Mouse (Mus musculus) lung, embryonic 15.5 days (tissue): ENCODE measurements around the gene Emilin2. TPM values are rescaled to one million over a fixed set of nuclear protein-coding genes. Genes with fewer than 3 reads are reported as not detected.

Experiments used
- ATAC-seq: fragments of 200-750 bp; cut with Nextera tagmentation; 2 replicates; pipeline ENCODE4 v1.8.0; 2017; ENCODE audit warnings: moderate number of reproducible peaks, borderline replicate concordance; ENCODE audit not compliant: low FRiP score, low TSS enrichment; ENCODE audit errors: extremely low read depth
- H3K27ac ChIP-seq: fragments of 300-500 bp; sonication (generic); 2 replicates; pipeline ENCODE4 v1.5.1; 2015; ENCODE audit warnings: moderate library complexity, mild to moderate bottlenecking, inconsistent platforms
- H3K27me3 ChIP-seq: fragments of 300-500 bp; sonication (generic); 2 replicates; pipeline ENCODE4 v1.6.1; 2015; ENCODE audit warnings: inconsistent platforms
- H3K36me3 ChIP-seq: fragments of 300-500 bp; sonication (generic); 2 replicates; pipeline ENCODE4 v1.6.1; 2015; ENCODE audit warnings: inconsistent platforms
- H3K4me1 ChIP-seq: fragments of 300-500 bp; sonication (generic); 2 replicates; pipeline ENCODE4 v1.6.1; 2015; ENCODE audit warnings: inconsistent platforms
- H3K4me2 ChIP-seq: fragments of 300-500 bp; sonication (generic); 2 replicates; pipeline ENCODE4 v1.6.1; 2015; ENCODE audit warnings: inconsistent platforms, mild to moderate bottlenecking, moderate library complexity
- H3K4me3 ChIP-seq: fragments of 300-500 bp; sonication (generic); 2 replicates; pipeline ENCODE4 v1.5.1; 2015; ENCODE audit warnings: mild to moderate bottlenecking, inconsistent platforms
- H3K9ac ChIP-seq: fragments of 300-500 bp; sonication (generic); 2 replicates; pipeline ENCODE4 v1.6.1; 2015; ENCODE audit warnings: inconsistent platforms
- H3K9me3 ChIP-seq: fragments of 300-500 bp; sonication (generic); 2 replicates; pipeline ENCODE4 v1.6.1; 2016; ENCODE audit warnings: inconsistent platforms
- WGBS: fragments of 180-500 bp; shearing (Covaris S2); methylation state at CpG from one replicate; pipeline ENCODE4 v1.1.7; 2015; 5-methylcytosine and 5-hydroxymethylcytosine counted together
- polyA plus RNA-seq: library from polyadenylated mRNA; unstranded; fragments of >200 nt; fragmentation: Nextera tagmentation; extraction: Ambion mirVana; gene quantifications from 2 replicates; pipeline ENCODE4 v1.2.1, GENCODE M21; 2015

The Emilin2 gene
- polyA plus RNA-seq, 1 experiment from 2014 or later, result 6.9 TPM

DNA sequence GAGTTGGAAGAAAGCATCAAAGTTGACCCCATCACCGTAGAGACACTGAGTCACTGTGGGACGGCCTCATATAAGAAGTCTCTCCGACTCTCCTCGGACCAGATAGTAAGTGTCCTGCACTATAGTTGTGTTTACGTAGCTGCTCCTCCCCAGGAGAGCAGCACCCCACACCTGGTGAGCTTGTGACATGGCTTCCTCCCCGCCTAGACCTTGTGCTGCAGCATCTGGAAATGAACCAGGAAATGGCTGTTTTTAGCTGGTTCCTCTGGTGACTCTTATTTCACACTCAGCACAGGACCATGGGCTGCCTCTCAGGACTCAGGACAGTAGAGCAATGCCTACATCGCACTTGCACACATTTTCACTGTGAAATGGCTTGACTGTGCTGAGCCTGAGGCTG is 69.1 kb downstream of the Emilin2 start:
- Histone ChIP-seq H3K4me2 (no peak overlapping the region), H3K9ac (no peak overlapping the region), H3K9me3 (no peaks in the 10 kb centered on the region), H3K36me3 (peaks cover 82% of the 10 kb centered on the region), H3K27ac (no peak overlapping the region), H3K4me1 (no peaks in the 10 kb centered on the region), H3K4me3 (no peak overlapping the region), H3K27me3 (no peaks in the 10 kb centered on the region)
- 91% methylated on average over 7 of the region's 7 CpGs for WGBS
- no peak for ATAC-seq

DNA sequence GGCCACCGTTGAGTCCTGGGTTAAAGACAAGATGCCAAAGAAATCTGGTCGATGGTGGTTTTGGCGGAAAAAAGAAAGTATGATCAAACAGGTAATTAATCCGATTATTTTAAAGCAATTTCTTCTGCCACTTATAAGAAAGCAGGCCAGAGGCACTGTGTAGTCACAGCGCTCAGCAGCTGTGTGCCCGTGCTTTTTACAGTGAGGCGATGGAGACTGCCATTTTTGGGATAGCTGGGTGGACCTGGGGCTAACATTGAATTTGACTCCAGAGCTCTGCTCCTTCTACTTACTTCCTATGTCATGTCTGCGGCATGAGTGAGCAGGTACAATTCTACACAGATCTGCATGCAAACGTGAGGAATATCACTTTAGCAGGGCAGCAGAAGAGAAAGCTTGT is 71.0 kb downstream of the Emilin2 start:
- Histone ChIP-seq H3K9me3 (no peaks in the 10 kb centered on the region), H3K27ac (no peak overlapping the region), H3K36me3 (peaks cover 68% of the 10 kb centered on the region), H3K4me1 (no peaks in the 10 kb centered on the region), H3K4me2 (no peak overlapping the region), H3K4me3 (no peak overlapping the region), H3K9ac (no peak overlapping the region), H3K27me3 (no peaks in the 10 kb centered on the region)
- 91% methylated on average over 9 of the region's 9 CpGs for WGBS
- no peak for ATAC-seq

DNA sequence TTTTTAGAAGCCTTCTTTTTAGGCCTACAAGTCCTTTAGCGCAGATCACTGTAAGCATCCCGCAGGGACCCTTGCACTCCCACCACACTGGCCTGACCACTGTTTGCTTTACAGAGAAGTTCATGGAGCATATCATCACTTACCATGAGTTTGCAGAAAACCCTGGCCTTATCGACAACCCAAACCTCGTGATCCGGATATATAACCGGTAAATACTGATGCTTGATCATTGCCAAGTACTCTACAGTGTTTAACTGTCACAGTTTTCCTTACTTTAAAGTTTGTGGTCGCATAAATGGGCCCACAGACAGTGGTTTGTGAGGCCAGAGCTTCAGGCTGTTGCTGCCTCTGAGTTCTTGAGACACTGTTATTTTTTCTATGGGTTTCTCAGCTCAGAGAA is 73.3 kb downstream of the Emilin2 start:
- Histone ChIP-seq H3K4me1 (no peaks in the 10 kb centered on the region), H3K4me2 (no peak overlapping the region), H3K4me3 (no peak overlapping the region), H3K36me3 (peaks cover 57% of the 10 kb centered on the region), H3K9ac (no peak overlapping the region), H3K9me3 (no peaks in the 10 kb centered on the region), H3K27ac (no peak overlapping the region), H3K27me3 (no peaks in the 10 kb centered on the region)
- WGBS, result 93% methylated on average over 7 of the region's 7 CpGs
- no peak for ATAC-seq

DNA sequence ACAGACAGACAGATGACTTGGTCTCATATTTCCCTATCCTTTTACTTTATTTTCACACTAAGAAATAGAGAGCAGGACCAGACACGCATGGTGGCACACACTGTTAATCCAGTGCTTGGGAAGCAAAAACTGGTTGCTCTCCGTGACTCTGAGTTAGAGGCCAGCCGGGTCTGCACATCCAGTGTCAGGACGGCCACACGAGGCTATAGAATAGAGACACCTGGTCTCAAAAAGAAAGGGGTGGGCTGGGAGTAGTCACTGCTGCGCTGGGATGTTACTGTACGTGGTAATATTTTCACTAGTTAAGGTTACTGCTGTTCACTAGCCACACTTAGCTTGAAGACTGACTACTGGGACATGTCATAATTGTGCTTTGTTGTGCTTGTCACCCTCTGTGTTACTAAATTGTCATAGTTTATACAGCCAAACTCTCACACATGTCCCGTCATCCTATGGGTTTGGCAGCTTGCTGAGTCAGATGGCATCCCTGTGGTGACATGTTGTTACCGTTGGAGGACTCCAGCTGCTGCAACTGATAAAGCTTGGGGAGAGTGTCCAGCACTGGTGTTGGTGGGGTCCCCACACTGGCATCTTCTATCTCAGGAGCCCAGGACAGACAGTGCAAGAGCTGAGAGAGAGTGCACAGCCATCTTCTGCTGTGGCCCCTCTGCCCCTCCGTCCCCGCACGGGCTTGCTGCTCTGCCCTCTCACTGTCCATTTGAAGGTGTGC is 76.4 kb downstream of the Emilin2 start:
- Histone ChIP-seq H3K36me3 (peaks cover 45% of the 10 kb centered on the region), H3K27ac (no peak overlapping the region), H3K9ac (no peak overlapping the region), H3K4me3 (no peak overlapping the region), H3K27me3 (no peaks in the 10 kb centered on the region), H3K9me3 (no peaks in the 10 kb centered on the region), H3K4me1 (no peaks in the 10 kb centered on the region), H3K4me2 (no peak overlapping the region)
- peak; percentile 35; the same call in 1 of the 2 replicates for ATAC-seq
- WGBS, result 82% methylated on average over 12 of the region's 12 CpGs

DNA sequence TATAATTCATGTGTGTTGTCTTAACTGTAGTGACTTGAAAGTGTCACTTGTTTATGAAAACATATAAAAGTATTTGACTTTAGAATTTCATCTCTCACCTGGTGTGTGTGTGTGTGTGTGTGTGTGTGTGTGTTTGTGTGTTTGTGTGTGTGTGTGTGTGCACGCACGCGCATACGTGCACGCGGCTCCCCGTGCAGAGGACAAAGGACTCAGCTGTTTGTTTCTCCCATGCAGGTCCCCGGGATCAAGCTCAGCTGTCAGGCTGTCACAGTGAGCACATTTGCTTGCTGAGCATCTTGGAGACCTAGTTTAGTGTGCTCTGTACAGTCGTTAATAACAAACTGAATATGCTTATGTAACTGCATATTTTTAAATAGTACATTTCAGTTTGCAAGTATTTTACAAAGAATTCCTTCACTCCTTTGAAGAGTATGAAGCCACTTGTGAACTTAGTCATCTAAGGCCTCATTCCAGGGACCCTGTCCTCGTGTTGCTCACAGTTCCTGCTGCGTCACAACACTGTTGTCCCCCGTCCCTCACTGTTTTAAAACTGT is 77.7 kb downstream of the Emilin2 start:
- no peak overlapping the region for H3K4me2 ChIP-seq
- no peak overlapping the region for H3K27ac ChIP-seq
- no peak overlapping the region for H3K9ac ChIP-seq
- no peaks in the 10 kb centered on the region for H3K27me3 ChIP-seq
- 88% methylated on average over 12 of the region's 12 CpGs for WGBS
- ATAC-seq, result no peak
- H3K4me3 ChIP-seq, result no peak overlapping the region
- H3K36me3 ChIP-seq, result peaks cover 47% of the 10 kb centered on the region
- H3K9me3 ChIP-seq, result no peaks in the 10 kb centered on the region
- H3K4me1 ChIP-seq, result no peaks in the 10 kb centered on the region

DNA sequence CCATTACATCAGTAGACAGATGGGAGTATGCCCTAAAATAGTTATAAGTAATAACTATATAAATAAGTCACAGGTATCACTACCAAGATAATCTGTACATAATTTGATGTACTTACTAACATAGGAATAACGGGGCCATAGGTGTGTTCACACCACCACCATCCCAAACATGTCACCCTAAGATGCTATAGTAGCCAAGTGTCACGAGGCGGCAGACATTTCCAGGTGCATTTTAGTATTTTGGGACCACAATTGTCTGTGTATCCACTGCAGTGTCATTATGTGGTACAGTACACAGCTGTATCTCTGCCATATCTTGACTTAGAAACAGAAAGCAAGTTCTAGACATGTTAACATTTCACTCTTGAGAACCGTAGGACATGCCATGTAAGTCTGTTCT is 78.6 kb downstream of the Emilin2 start:
- Histone ChIP-seq H3K4me3 (no peak overlapping the region), H3K27ac (no peak overlapping the region), H3K4me1 (no peaks in the 10 kb centered on the region), H3K27me3 (no peaks in the 10 kb centered on the region), H3K4me2 (no peak overlapping the region), H3K9ac (no peak overlapping the region), H3K36me3 (peaks cover 41% of the 10 kb centered on the region), H3K9me3 (no peaks in the 10 kb centered on the region)
- 91% methylated on average over 4 of the region's 4 CpGs for WGBS
- no peak for ATAC-seq

DNA sequence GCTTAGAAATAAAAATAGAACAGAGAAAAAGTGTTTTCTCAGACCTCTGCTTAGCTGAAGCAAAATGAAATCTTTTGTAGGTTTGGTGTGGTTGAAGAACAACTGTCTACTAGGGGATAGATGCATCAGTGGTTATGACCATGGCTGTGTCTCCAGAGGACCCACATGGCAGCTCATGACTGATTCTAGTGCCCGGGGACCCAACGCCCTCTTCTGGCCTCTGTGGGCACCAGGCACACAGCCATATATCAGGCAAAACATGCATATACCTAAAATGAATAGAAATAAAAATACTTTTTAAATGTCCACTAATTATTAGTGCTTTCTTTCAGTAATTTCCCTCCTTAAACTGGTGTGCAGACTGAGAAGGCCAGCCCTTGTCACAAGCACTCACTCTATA is 79.8 kb downstream of the Emilin2 start:
- H3K9me3 ChIP-seq, result no peaks in the 10 kb centered on the region
- no peaks in the 10 kb centered on the region for H3K4me1 ChIP-seq
- peaks cover 30% of the 10 kb centered on the region for H3K36me3 ChIP-seq
- no peak overlapping the region for H3K4me2 ChIP-seq
- H3K4me3 ChIP-seq, result no peak overlapping the region
- H3K9ac ChIP-seq, result no peak overlapping the region
- no peak for ATAC-seq
- no peaks in the 10 kb centered on the region for H3K27me3 ChIP-seq
- 84% methylated on average over 2 of the region's 2 CpGs for WGBS
- no peak overlapping the region for H3K27ac ChIP-seq

DNA sequence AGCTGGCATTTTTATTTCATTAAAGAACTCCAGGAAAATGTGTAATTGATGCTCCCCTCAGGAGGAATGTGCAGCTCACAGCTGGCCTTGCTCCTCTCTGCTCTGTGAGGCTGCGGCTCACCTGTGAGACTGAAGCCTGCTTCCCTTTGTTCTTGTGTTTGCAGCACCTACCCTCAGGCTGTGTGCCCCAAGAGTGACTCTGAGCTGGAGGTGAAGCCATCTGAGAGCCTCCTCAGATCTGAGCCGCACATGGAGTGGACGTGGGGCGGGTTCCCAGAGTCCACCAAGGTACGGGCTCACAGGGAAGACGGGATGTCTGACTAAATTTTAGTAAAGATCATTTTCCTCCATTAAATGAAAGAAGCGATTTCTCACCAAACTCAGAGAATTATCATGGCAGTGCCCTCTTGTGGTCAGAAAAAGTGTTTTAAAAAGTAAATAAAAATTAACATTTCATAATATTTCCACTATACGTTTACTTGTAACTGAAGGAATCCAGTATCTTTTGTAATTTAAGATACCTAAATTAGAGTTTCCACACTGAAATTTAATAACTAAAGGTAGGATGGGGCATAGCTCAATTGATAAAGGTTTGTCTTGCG is 81.6 kb downstream of the Emilin2 start:
- Histone ChIP-seq H3K36me3 (peaks cover 30% of the 10 kb centered on the region), H3K9me3 (no peaks in the 10 kb centered on the region), H3K4me3 (no peak overlapping the region), H3K9ac (no peak overlapping the region), H3K4me1 (no peaks in the 10 kb centered on the region), H3K4me2 (no peak overlapping the region), H3K27ac (no peak overlapping the region), H3K27me3 (no peaks in the 10 kb centered on the region)
- WGBS, result 61% methylated on average over 9 of the region's 9 CpGs
- ATAC-seq, result no peak

DNA sequence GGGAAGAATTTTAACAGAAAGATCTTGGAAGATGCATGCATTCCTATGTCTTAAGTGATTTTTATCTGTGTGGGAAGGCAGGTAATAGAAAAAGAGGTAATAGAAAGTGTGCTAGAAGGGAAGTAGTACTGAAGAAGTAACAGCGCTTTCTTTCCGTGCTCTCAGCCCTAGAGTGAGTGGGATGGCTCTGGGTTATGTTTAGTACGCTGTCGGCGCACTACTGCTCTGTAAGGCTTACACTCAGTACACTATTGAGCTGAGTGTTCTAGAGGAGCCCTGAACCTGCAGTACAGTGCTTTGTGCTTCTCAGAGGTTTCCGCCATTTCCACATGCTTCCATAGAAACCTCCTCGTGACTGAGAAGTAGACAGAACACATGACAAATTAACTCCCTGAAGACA is 83.1 kb downstream of the Emilin2 start:
- Histone ChIP-seq H3K4me3 (no peak overlapping the region), H3K4me1 (no peaks in the 10 kb centered on the region), H3K9me3 (no peaks in the 10 kb centered on the region), H3K27ac (no peak overlapping the region), H3K36me3 (peaks cover 23% of the 10 kb centered on the region), H3K4me2 (no peak overlapping the region), H3K9ac (no peak overlapping the region), H3K27me3 (no peaks in the 10 kb centered on the region)
- no peak for ATAC-seq
- WGBS, result 80% methylated on average over 7 of the region's 7 CpGs

DNA sequence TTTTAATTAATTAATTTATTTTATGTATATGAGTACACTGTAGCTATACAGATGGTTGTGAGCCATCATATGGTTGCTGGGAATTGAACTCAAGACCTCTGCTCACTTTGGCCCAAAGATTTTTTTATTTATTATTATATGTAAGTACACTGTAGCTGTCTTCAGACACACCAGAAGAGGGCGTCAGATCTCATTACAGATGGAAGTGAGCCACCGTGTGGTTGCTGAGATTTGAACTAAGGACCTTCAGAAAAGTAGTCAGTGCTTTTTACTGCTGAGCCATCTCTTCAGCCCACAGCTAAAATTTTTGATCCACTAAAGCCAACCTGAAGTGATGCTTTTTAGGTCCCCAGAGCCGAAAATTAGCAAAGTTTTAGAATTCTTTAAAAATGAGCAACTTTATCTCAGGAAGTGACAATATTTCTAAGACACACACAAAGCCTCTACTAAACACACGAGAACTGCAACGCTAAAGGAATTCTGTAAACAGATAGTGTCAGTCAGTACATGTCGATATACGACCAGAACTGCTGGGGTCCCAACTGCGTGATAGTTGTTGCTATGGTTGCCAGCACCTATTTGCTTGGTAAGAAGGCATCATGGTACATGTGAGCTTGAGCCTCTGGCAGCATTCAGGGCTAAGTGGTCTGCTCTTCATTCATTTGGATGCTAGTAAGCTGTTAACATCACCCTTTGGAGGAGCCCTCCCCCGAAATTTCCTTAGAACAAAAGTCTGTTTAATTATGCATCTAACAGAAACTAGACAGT is 84.5 kb downstream of the Emilin2 start:
- H3K4me1 ChIP-seq, result no peaks in the 10 kb centered on the region
- no peak overlapping the region for H3K9ac ChIP-seq
- no peak overlapping the region for H3K4me2 ChIP-seq
- no peak for ATAC-seq
- H3K36me3 ChIP-seq, result peaks cover 22% of the 10 kb centered on the region
- no peak overlapping the region for H3K27ac ChIP-seq
- no peaks in the 10 kb centered on the region for H3K27me3 ChIP-seq
- H3K9me3 ChIP-seq, result no peaks in the 10 kb centered on the region
- H3K4me3 ChIP-seq, result no peak overlapping the region
- WGBS, result 78% methylated on average over 9 of the region's 9 CpGs

DNA sequence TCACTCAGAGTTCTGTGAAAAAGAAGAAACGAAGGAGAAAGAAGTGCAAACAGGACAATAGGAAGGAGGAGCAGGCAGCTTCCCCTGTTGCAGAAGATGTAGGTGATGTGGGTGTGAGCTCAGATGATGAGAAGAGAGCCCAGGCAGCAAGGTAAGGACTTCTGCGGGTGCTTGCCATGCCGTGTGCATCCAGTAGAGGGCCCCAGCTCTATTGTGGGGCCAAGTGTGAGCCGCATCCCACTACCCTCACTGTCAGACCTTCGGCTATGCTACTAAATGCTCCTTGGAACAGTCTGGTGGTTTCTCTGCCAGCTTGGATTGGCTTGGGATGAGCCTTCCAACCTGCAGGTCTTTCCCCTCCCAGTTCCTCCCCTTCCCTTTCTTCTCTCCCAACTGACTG is 86.7 kb downstream of the Emilin2 start:
- H3K9me3 ChIP-seq, result no peaks in the 10 kb centered on the region
- H3K4me3 ChIP-seq, result no peak overlapping the region
- H3K4me2 ChIP-seq, result no peak overlapping the region
- no peak overlapping the region for H3K27ac ChIP-seq
- no peak overlapping the region for H3K9ac ChIP-seq
- no peak for ATAC-seq
- 43% methylated on average over 5 of the region's 5 CpGs for WGBS
- peaks cover 10% of the 10 kb centered on the region for H3K36me3 ChIP-seq
- no peaks in the 10 kb centered on the region for H3K27me3 ChIP-seq
- no peaks in the 10 kb centered on the region for H3K4me1 ChIP-seq

DNA sequence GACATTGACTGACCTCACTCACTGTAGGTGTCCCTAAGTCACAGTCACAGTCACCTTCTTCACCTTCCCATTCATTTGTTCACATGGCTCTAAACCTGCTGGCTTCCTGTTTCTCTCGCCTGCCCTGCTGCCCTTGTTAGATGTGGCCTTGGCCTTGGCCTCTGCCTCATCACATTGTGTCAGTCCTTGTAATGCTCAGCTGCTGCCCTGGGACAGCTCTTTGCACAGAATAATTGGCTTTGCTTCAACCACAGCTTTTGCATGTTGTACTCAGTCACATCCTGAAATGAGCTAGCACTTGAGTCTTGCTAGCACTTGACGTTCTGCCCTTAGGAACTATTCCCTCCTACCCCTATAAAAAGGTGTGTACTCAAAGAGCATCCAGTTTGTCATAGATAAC is 87.3 kb downstream of the Emilin2 start:
- Histone ChIP-seq H3K9me3 (no peaks in the 10 kb centered on the region), H3K4me2 (no peak overlapping the region), H3K4me1 (no peaks in the 10 kb centered on the region), H3K36me3 (peaks cover 5% of the 10 kb centered on the region), H3K27ac (no peak overlapping the region), H3K27me3 (no peaks in the 10 kb centered on the region), H3K9ac (no peak overlapping the region), H3K4me3 (no peak overlapping the region)
- 46% methylated on average over 2 of the region's 2 CpGs for WGBS
- no peak for ATAC-seq
